Mouse (Mus musculus) ES-Bruce4 (cell line): ENCODE measurements around the gene Fuz.

Experiments
- EP300 ChIP-seq: IDR thresholded peaks from 2 replicates; pipeline ENCODE4 v1.6.1; 2011; ENCODE audit warnings: low read depth, low read length; ENCODE audit not compliant: insufficient read depth
- POLR2A ChIP-seq: IDR thresholded peaks from one replicate; pipeline ENCODE4 v1.8.1; 2011; ENCODE audit warnings: low read length; ENCODE audit not compliant: insufficient read depth

GRCm38 (mm10) chr7:44884637-44885036 lies 11.2 kb upstream of the Fuz start:
- TF ChIP-seq EP300 (no peak), POLR2A (no peak)
